Mouse (Mus musculus) adrenal gland, adult (tissue): ENCODE data around the gene Gal3st4.

Experiments used
- DNase-seq, 2 experiments: peaks; one replicate each; pipeline ENCODE4 v3.0.0; 2022 to 2023; ENCODE audit warnings: low spot score in 1 of 2; ENCODE audit not compliant: inconsistent age in 2 of 2

Gene Gal3st4

GRCm38 (mm10) chr5:138262582-138263240 lies 9.9 kb downstream of the Gal3st4 start:
- peak in 1 of 2 experiments; percentile 57 for DNase-seq

GRCm38 (mm10) chr5:138262001-138262400 lies 10.6 kb downstream of the Gal3st4 start:
- DNase-seq, result peak in 1 of 2 experiments; percentile 48

GRCm38 (mm10) chr5:138260834-138261233 lies 11.8 kb downstream of the Gal3st4 start:
- DNase-seq, result peak in 1 of 2 experiments; percentile 35

DNA sequence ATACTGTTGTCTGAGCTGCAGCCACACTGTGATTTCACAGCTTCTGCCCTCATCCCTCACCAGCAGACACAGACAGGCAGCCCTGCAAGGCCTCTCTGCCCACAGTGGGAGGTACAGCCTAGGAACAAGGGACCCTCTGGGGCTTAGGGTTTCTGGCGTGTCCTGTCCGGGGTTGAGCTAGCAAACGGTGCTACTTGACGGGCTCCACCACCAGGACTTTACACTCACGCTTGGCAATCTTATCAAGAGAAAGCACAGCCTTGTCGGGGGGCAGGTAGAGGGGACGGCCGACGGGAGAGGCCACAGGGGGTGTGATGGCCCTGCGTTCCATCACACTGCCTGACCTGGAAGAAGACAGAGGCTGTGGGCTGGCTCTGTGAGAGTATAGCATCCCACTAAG lies 12.6 kb downstream of the Gal3st4 start:
- DNase-seq, result peak in 1 of 2 experiments; percentile 30

DNA sequence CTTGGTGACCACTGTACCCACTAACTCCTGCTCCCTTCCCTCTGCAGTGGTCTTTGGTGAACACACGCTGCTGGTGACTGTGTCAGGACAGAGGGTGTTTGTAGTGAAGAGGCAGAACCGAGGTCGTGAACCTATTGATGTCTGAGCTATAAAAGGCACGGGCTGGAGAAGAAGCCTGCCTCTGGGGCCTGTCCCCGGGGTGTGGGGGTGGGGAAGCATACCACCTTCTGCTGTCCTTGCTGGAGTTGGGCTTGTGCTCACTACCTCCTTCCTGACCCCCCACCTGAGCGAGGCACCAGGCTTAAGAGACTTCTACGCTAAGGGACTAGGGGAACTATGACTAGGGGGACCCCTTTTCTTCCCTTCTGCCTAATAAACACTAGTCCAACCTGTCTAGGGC lies 13.6 kb downstream of the Gal3st4 start:
- DNase-seq, result peak in 1 of 2 experiments; percentile 24

DNA sequence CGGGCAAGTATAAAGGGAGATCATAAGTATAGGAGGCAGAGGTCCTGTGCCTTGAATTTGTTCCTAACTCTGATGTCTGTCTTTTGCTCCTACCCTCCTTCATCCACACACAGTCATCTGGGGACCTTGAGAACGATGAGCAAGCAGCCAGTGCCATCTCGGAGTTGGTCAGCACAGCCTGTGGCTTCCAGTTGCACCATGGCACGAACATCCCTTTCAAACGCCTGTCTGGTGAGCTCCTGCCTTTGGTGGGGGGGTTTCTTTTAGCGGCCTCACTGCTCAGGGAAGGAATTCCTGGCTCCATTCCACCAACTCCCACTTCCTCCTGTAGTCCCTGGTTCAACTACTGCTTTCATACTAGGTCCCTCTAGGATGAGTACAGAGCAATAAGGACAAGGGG lies 14.1 kb downstream of the Gal3st4 start:
- DNase-seq, result peak; percentile 73 to 85

GRCm38 (mm10) chr5:138258078-138258477 lies 14.6 kb downstream of the Gal3st4 start:
- no peak for DNase-seq

DNA sequence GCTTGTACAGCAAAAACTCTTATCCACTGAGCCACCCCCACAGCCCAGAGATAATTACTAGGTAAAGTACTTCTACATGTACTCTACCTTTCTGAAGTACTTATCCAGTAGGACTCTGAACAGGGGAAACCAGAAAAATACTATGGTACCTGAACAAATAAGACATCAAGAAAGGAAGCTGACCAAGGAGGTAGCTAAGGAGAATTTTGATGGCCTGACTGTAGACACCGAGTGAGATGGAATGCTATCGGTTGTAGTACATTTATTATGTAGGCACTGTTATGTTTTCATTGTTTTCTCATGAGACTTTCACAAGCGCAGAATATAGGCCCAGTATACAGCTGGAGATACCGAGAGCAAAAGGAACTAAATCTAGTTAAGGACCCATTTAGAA lies 15.1 kb downstream of the Gal3st4 start:
- no peak for DNase-seq

- peak in 1 of 2 experiments; percentile 56 for DNase-seq
These were observed 15.6 kb downstream of the Gal3st4 start for GRCm38 (mm10) chr5:138256966-138257584.

DNA sequence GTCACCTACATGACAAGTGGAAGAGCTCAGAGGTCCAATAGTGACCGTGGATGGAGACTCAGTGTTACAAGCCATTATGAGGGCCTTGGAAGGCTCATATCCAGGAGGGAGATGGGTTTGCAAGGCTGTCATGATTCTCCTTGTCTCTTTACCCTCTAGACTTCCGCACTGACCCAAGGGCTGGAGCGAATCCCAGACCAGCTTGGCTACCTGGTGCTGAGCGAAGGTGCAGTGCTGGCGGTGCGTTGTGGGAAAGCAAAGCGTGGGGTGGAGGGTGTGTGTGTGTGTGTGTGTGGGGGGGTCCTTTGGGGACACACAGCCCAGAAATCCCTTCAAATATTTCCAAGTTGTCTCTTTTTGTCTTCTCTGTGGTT lies 16.6 kb downstream of the Gal3st4 start:
- no peak for DNase-seq

DNA sequence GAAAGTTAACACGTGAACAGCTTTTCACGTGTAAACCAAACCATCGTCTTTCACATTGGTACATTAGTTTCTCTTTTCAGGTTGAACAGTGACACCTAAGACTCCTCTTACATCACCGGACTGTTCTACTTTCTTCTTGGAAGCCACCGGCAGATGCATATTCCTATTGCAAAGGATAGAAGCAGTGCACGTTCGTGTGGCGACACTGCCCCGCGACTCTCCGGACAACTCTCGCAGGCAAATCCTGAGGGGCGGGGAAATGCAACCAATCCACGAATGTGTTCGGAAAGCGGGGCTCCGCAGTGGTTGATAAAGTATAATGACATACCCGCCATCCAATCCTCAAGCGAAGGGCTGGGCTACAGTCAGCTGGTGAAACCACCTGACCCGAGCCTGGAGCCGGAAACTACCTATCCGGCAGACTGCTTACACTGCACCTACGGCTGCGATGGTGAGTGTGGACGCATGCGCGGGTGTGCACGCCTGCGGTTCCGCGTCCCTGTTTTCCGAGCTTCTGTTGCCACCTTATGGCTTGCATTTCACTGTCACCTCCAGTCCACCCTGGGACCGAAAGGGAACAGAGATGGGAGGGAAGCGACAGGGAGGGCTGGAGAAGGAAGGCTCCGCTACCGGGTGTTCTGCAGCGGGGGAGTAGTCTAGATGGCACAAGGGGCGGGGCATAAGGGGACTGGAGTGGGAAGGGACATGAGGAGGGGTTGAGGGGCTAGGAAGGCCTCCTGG lies 17.1 kb downstream of the Gal3st4 start, which contains the start of gene Lamtor4:
Gene Lamtor4, plus strand, starts transcription at position 130 of the 741 bp plus-strand sequence.
- DNase-seq, result peak; percentile 96 to 98

- no peak for DNase-seq
These were observed 19.6 kb downstream of the Gal3st4 start for GRCm38 (mm10) chr5:138253061-138253460.

DNA sequence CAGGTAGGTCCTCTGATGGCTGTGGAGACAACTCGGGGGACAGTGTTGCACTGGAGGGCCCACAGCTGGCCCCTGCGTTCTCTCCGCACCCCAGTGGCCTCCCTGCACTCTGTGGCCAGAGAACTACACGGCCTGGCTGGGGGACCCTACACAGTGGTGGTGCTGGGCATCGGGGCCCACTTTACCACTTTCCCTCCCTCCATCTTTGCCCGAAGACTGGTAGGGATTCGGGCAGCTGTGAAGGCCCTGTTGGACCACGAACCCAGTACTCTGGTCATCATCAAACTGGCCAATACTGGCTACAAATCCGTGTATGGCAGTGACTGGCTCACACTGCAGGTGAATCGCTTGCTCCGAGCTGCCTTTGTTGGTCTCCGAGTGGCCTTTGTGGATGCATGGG lies 21.5 kb downstream of the Gal3st4 start:
- DNase-seq, result no peak

DNA sequence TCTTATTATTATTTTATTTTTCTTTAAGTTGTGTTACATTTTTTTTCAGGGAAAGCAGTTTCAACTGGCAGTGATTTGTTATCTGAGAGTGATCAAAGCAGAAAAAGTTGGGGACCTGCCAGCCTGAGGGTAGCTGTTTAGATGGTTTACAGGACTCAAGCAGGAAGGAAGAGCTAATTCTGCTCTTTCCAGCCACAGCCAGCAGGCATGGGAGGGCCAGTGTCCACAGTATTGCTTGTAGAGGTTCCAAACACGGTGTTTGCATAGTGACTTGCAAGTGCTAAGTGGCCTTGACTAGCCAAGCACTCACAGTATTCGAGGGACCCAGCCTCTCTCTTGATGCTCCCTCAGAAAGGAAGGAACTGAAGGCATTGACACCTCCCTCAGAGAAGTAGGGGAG lies 31.1 kb downstream of the Gal3st4 start:
- DNase-seq, result peak in 1 of 2 experiments; percentile 78

DNA sequence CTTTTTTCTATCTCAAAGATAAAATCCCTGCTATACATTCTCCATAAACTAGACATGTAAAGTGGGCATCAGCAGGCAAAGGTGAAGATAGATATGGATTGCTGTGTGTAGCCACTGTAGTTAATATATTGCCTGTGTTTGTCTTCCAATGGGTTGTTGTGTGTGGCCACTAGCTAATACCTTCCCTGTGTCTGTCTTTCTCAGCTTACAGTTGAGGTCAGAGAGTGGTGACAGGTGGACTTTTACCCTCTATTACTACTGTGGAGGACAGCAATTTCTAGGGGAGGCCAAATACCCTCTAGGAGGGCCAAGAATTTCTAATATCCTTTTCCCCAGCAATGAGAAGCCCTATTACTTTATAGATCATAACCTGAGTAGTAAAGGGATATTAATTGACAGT lies 38.4 kb downstream of the Gal3st4 start:
- no peak for DNase-seq

DNA sequence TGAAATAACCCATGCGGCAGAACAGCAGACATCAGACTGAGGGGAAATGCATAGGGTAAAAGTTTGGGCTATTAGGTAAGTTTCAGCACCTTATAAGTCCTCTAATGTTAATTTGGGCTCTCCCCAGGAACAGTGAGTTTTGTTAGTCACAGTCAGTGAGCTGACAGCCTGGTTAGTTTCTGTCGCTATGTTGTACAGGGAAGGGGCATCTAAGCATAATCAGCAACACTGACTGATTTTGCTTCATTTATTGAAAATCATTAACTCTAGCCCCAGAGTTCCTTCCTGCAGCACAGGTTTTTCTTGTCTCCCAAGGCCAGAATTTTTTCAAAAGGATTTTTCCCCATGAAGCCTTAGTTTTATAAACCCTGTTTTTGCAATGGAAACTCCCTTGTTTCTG lies 38.9 kb downstream of the Gal3st4 start:
- no peak for DNase-seq

- no peak for DNase-seq
These were observed 43.1 kb downstream of the Gal3st4 start for GRCm38 (mm10) chr5:138229511-138229910.

DNA sequence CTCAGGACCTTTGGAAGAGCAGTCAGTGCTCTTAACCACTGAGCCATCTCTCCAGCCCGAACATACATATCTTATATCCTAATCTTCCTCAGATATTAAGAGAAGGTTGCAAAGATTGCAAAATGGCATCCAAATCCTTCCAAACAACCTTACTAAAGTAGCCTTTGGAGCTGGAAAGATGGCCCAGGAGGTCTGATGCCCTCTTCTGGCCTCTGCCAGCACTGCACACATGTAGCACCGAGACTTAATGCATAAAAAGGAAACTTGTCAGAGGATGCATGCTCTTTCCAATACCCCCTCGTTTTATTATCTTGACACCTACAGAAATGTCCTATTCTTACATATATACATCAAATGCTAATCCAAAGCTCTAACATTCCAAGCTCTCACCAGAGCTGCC lies 44.6 kb downstream of the Gal3st4 start:
- DNase-seq, result peak; percentile 35 to 66

GRCm38 (mm10) chr5:138227367-138227766 lies 45.3 kb downstream of the Gal3st4 start:
- no peak for DNase-seq

- no peak for DNase-seq
These were observed 46.1 kb downstream of the Gal3st4 start for GRCm38 (mm10) chr5:138226491-138226890.

- DNase-seq, result no peak
These were observed 46.9 kb downstream of the Gal3st4 start, which contains the start of gene Nxpe5 for GRCm38 (mm10) chr5:138225700-138226099. Gene Nxpe5 (plus strand): TSS chr5:138225898.

DNA sequence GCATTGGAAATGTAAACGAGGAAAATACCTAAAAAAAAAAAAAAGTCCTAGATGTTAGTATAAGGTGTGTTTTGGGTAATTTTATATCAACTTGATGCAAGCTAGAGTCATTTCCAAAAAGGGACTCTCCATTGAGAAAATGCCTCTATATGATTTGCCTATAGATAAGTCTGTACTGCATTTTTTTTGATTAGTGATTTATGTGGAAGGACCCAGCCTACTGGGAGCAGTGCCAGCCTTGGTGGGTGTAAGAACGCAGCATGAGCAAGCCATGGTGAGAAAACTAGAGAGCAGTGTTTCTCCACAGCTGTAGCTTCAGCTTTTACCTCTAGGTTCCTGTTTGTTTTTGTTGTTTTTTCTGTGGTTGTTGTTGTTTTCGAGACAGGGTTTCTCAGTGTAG lies 49.4 kb downstream of the Gal3st4 start:
- no peak for DNase-seq
